Mouse (Mus musculus) layer of hippocampus, postnatal 14 days (tissue): ENCODE measurements around the gene Hs3st2. TPM values are rescaled to one million over a fixed set of nuclear protein-coding genes. Genes with fewer than 3 reads are reported as not detected.

Source experiments
- DNase-seq, 2 experiments: peaks; one replicate each; pipeline ENCODE4 v3.0.0; 2021 to 2022; ENCODE audit warnings: low spot score in 2 of 2, mixed read lengths in 1 of 2
- total RNA-seq, 2 experiments: library from RNA; stranded (reverse); gene quantifications; 2 replicates each; pipeline ENCODE4 v1.2.3; 2021

Hs3st2 gene
- total RNA-seq, 2 experiments from 2014 or later: 8.3 to 9.9 TPM

- no peak for DNase-seq
Measured at GRCm38 (mm10) chr7:121456716-121457115, 65.1 kb downstream of the Hs3st2 start.

GRCm38 (mm10) chr7:121458075-121458474 is 66.4 kb downstream of the Hs3st2 start:
- no peak for DNase-seq

DNA sequence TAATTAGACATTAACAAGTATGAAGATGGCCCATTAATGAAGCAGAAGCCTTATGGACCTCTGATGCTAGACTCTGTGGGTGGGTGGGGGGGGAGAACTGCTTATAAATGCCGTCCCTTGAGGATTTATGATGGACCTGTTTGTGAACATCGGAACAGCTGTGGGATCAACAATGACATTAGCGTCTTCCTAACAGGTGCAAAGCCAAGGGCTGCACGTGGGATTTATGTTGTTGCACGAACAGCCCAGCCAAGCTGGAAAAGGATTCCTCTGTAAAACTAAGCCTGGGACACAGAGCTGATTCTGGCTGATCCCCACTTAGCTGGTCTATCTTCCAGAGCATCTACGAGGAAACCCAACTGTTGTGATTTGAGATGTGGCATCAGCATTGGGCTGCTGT is 69.0 kb downstream of the Hs3st2 start:
- DNase-seq: no peak

DNA sequence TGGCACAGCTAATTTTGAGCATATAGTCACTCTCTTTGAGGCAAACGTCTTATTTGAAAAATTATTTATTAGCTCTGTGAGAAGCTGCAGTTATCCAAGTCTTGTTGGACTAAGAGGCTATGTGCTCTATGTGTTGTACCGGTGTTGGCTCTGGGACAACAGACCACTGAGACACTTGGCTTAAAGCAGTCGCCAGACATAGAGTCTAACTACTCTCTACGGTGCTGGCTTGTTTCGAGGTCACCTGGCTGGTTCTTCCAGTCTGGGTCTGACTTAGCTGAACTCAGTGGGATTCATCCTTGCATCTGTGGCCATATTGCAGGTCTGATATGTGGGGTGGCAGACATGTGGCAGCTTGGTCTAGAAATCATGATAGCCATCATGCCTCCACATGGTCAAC is 72.8 kb downstream of the Hs3st2 start:
- DNase-seq: no peak

DNA sequence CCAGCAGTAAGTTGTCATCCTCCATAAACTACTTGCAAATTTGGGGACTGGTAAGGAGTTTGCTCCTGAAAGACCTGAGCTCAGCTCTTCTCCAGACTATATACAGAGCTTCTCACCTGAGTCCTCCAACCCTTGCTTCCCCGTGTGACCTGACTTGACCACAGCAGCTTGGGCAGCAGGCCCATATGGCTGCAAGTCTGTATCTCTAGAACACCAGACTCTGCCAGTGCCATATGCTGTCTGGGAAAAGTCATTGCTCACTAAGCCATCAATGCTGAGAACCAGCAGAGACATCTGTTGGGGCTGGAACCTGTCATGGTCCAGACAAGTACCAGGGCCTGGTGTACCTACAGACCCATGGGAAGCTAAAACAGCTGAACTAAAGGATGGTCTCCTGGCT is 73.5 kb downstream of the Hs3st2 start:
- DNase-seq: no peak

DNA sequence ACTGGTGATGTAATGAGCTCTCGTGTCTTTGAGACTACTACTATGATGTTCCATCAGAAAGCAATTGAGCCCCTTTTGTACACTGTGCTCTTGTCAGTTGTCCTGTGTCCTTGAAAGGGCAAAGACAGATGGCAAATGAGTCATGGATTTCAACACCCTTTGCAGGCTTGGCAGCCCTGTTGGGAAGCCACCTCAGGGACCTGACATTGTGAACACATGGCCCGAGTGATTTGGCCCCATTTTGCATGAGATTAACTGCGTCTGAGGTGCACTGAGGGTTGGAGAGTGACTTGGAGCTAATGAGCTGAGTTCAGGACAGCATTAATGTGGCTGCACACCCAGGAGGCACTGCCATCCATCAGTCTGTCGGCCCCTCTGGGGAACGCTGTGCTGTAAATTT is 74.7 kb downstream of the Hs3st2 start:
- DNase-seq: no peak

GRCm38 (mm10) chr7:121469435-121469834 is 77.8 kb downstream of the Hs3st2 start:
- DNase-seq: no peak

DNA sequence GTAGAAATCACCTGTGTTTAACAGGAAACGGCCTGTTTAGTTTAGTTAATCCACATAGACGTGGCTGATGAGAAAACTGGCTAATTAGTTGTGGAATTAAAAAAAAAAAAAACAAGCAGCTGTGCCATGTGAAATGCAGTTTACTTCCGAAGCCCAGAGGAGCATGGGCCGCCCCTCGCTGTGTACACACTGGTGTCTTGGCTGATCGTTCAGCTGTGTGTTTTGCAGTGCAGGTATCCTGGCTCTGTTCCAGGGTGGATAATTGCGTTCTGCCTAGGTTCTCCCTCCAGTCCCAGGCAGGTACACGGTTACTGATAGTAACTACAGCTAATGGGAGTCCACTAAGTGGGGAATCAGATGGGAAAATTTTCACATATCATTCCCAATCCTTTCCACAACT is 86.6 kb downstream of the Hs3st2 start:
- no peak for DNase-seq

- no peak for DNase-seq
Measured at GRCm38 (mm10) chr7:121480106-121480505, 88.4 kb downstream of the Hs3st2 start.

DNA sequence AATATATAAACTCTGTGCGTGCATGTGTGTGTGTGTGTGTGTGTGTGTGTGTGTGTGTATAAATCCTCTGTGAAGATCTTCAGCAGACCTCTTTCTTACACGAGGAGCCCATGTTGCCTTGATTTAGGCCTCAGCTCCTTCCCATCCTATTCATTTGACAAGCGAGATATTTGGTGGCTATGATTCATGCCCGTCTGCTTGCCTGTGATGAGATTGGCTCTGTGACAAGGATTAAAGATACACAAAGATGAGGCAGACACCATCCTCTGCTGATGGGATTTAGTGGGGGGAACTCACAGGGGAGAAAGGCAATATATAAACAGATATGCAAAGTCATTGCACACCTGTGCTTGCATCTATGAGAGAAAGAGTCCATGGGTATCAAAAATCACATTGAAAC is 92.9 kb downstream of the Hs3st2 start:
- peak in 1 of 2 experiments; percentile 26 for DNase-seq

- DNase-seq: peak; percentile 50 to 75
Measured at GRCm38 (mm10) chr7:121485266-121485665, 93.6 kb downstream of the Hs3st2 start.

GRCm38 (mm10) chr7:121487291-121487690 is 95.6 kb downstream of the Hs3st2 start:
- peak in 1 of 2 experiments; percentile 34 for DNase-seq

DNA sequence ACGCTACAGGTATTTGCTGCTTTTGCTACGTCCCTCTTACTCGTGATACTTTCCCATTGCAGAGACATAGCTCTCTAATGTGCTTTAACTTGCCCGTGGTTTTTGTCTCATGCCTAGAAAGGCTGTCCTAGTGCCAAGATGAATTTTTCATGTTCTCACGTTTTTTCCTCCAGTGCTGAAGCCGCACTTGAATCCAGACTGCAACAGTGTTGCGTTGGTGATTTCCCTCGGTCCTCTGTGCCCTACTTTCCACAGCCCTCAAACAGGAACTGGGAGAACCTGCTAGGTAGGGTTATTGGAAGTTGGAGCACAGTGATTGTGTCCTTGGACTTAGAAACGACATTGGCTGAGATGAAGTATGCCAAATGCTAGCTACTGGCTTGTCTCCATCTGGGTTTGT is 97.7 kb downstream of the Hs3st2 start:
- DNase-seq: no peak

DNA sequence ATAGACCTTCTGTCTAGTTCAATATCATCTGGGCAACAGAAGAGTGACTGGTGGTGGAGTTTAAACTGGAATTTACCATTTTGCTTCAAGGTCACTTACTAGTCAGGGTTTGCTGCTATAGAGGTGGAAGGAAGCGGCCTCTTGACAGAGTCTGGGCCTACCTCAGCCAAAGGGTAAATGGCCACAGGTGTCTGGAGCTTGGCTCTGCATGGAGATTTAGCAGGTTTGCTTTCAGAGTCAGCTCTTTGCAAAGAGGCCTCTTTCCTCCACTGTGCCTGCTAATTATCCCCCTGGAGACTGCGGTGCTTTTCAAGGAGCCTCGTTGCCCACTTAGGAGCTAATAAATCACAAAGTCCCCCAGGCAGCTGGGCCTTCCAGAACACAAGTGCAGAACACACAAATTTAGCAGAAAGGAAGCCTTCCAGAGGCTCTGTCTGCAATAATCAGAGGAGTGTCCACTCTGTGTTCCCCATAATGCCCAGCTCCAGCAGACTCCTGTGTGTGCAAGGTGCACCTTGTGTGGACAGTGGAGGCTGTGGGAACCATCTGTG is 99.9 kb downstream of the Hs3st2 start:
- DNase-seq: no peak

DNA sequence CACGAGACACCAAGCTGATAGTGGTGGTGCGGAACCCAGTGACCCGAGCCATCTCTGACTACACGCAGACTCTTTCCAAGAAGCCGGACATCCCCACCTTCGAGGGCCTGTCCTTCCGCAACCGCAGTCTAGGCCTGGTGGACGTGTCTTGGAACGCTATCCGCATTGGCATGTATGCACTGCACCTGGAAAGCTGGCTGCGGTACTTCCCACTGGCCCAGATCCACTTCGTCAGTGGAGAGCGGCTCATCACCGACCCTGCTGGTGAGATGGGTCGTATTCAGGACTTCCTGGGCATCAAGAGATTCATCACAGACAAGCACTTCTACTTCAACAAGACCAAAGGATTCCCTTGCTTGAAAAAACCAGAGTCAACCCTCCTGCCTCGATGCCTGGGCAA is 108.9 kb downstream of the Hs3st2 start:
- DNase-seq: no peak

DNA sequence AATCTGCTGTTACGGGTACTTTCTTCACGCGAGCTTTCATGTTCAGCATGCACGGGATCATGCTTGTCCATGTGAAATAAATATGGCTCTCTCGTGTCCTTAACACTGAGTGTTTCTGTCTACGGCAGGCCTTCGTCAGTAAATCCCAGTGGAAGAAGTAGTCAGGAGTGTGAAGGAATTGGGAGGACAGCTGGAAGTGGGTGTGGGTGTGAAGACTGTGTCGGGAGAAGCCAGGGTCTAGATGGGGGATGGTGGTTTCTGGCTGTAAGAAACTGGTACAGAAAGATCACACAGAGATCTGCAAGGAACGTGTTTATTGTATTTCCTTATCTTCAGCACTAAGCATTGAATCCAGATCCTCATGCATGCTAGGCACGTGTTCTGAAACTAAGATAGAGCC is 110.0 kb downstream of the Hs3st2 start:
- DNase-seq: peak in 1 of 2 experiments; percentile 11

DNA sequence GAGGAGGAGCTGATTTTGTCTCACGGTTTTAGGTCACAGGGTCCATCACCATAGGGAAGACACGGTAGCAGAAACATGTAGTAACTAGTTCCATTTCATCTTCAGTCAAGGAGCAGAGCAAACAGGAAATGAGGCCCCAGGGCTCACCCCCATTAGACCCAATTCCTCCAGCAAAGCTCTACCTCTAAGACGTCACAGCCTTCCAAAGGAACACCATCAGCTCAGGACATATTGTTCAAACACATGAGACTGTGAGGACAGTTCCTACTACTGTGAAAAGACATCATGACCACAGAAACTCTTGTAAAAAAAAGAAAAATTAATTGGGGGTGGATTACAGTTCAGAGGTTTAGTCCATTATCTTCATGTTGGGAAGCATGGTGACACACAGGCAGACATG is 125.1 kb downstream of the Hs3st2 start:
- no peak for DNase-seq

- peak in 1 of 2 experiments; percentile 27 for DNase-seq
Measured at GRCm38 (mm10) chr7:121517165-121517591, 125.5 kb downstream of the Hs3st2 start.

- no peak for DNase-seq
Measured at GRCm38 (mm10) chr7:121522125-121522524, 130.5 kb downstream of the Hs3st2 start.

DNA sequence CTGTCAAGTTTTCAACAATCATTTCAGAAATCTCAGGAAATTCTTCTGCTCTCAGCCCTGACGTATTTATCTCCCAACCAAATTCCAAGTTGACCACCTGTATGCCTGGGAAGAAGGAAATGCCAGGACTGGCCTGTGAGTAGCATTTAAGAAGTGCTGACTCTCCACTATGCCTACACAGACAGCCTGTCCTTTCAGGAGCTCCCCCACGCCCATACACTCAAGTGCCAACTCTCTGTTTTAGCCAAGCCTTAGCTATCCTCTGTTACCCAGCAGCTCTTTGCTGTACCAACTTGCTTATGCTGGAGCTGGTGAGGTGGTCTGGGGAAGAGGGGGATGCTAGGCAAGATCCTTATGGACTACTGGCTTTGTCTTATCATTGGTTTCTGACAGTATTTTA is 137.4 kb downstream of the Hs3st2 start:
- no peak for DNase-seq

- DNase-seq: no peak
Measured at GRCm38 (mm10) chr7:121533639-121534038, 142.0 kb downstream of the Hs3st2 start.

GRCm38 (mm10) chr7:121534386-121534785 is 142.7 kb downstream of the Hs3st2 start:
- no peak for DNase-seq

GRCm38 (mm10) chr7:121535987-121536386 is 144.3 kb downstream of the Hs3st2 start:
- no peak for DNase-seq
